Mouse (Mus musculus) hindbrain, embryonic 14.5 days (tissue): Measurements from ENCODE around the gene Slc22a13. TPM values are rescaled to one million over a fixed set of nuclear protein-coding genes. Genes with fewer than 3 reads are reported as not detected.

ENCODE experiments used
- ATAC-seq: fragments of 200-750 bp; cut with Nextera tagmentation; 2 replicates; pipeline ENCODE4 v1.8.0; 2017; ENCODE audit warnings: moderate number of reproducible peaks, mild to moderate bottlenecking, moderate TSS enrichment, moderate library complexity; ENCODE audit not compliant: low FRiP score
- DNase-seq: peaks from one replicate; pipeline ENCODE4 v3.0.0-alpha.2; 2015; ENCODE audit warnings: low spot score
- H3K27ac ChIP-seq: fragments of 300-500 bp; sonication (generic); 2 replicates; pipeline ENCODE4 v1.5.1; 2014; ENCODE audit warnings: mild to moderate bottlenecking, moderate library complexity
- H3K27me3 ChIP-seq: fragments of 300-500 bp; sonication (generic); 2 replicates; pipeline ENCODE4 v1.6.1; 2014; ENCODE audit warnings: mild to moderate bottlenecking, low read length, mixed read lengths; ENCODE audit not compliant: control insufficient read depth, insufficient read depth
- H3K36me3 ChIP-seq: fragments of 300-500 bp; sonication (generic); replicated peaks from 2 replicates; pipeline ENCODE4 v1.6.1; 2014; ENCODE audit not compliant: control insufficient read depth, insufficient read depth
- H3K4me1 ChIP-seq: fragments of 300-500 bp; sonication (generic); replicated peaks from 2 replicates; pipeline ENCODE4 v1.6.1; 2014; ENCODE audit warnings: antibody characterized with exemption, low read length, mixed read lengths; ENCODE audit not compliant: control insufficient read depth, insufficient read depth
- H3K4me2 ChIP-seq: fragments of 300-500 bp; sonication (generic); replicated peaks from 2 replicates; pipeline ENCODE4 v1.6.1; 2014; ENCODE audit warnings: mild to moderate bottlenecking, moderate library complexity
- H3K4me3 ChIP-seq: fragments of 300-500 bp; sonication (generic); replicated peaks from 2 replicates; pipeline ENCODE4 v1.5.1; 2014; ENCODE audit warnings: mild to moderate bottlenecking, low read length
- H3K9ac ChIP-seq: fragments of 300-500 bp; sonication (generic); 2 replicates; pipeline ENCODE4 v1.6.1; 2014
- H3K9me3 ChIP-seq: fragments of 300-500 bp; sonication (generic); 2 replicates; pipeline ENCODE4 v1.6.1; 2016; ENCODE audit warnings: low read length; ENCODE audit not compliant: control insufficient read depth
- WGBS: fragments of 180-500 bp; shearing (Covaris S2); extraction: QIAGEN DNeasy Blood & Tissue Kit; methylation state at CpG from one replicate; pipeline ENCODE4 v1.1.7; 2014; 5-methylcytosine and 5-hydroxymethylcytosine counted together
- polyA plus RNA-seq: library from polyadenylated mRNA; unstranded; fragments of >200 nt; fragmentation: Nextera tagmentation; extraction: Ambion mirVana; gene quantifications from 2 replicates; pipeline ENCODE4 v1.2.1, GENCODE M21; 2014

Gene Slc22a13
- polyA plus RNA-seq, 1 experiment from 2014 or later: not detected

DNA sequence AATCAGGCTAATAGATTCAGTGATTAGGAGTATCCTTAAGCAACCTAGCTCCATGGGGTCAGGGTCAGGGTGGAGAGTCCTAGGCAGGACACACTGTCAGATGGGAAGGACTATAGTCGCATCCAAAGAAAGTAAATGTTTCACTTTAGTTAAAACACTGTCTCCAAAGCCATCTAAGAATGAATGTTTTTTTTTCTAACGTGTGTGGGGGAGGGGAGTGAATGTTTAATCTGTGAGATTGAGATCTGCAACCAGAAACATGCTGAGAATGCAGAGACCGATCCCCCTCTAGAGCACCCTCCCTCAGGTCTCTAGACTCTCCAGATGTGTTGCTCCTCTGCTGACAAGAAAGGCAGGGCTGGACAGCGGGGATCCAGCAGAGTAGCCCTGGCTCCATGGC, 1.8 kb downstream of the Slc22a13 start:
- Histone ChIP-seq H3K9ac (no peak overlapping the region), H3K36me3 (no peaks in the 10 kb centered on the region), H3K27me3 (no peaks in the 10 kb centered on the region), H3K4me2 (no peak overlapping the region), H3K4me3 (no peak overlapping the region), H3K4me1 (no peaks in the 10 kb centered on the region), H3K9me3 (peaks cover 14% of the 10 kb centered on the region; the same call in 1 of the 2 replicates), H3K27ac (no peak overlapping the region)
- DNase-seq (no peak), ATAC-seq (no peak)
- 80% methylated on average over 4 of the region's 4 CpGs for WGBS

DNA sequence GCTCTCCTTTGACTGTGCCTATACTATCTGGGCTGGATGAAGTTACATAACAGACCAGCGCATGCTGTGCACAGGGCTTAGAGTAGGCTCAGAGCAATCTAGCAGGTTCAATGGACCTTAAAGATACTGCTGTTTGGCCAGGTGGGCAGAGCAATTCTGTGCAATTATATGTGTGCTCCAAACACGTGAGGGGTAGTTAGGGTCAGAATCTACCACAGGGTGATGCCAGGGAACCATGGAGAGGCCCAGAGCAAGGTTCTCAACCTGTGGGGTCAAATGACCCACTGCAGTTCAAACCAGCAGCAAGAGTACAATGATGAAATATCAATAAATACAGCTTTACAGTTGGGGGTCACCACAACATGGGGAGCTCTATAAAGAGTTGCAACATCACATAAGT, 2.2 kb downstream of the Slc22a13 start:
- H3K4me2 ChIP-seq: no peak overlapping the region
- H3K27me3 ChIP-seq: no peaks in the 10 kb centered on the region
- H3K9ac ChIP-seq: no peak overlapping the region
- H3K27ac ChIP-seq: no peak overlapping the region
- no peak for ATAC-seq
- no peak for DNase-seq
- no peaks in the 10 kb centered on the region for H3K4me1 ChIP-seq
- no peak overlapping the region for H3K4me3 ChIP-seq
- no peaks in the 10 kb centered on the region for H3K36me3 ChIP-seq
- peaks cover 14% of the 10 kb centered on the region; the same call in 1 of the 2 replicates for H3K9me3 ChIP-seq
- 91% methylated on average over 2 of the region's 2 CpGs for WGBS

- ATAC-seq (no peak), DNase-seq (no peak)
- peaks cover 14% of the 10 kb centered on the region; the same call in 1 of the 2 replicates for H3K9me3 ChIP-seq
- H3K4me2 ChIP-seq: no peak overlapping the region
- H3K36me3 ChIP-seq: no peaks in the 10 kb centered on the region
- WGBS: 96% methylated on average over 5 of the region's 5 CpGs
- no peak overlapping the region for H3K9ac ChIP-seq
- H3K27ac ChIP-seq: no peak overlapping the region
- no peaks in the 10 kb centered on the region for H3K4me1 ChIP-seq
- no peak overlapping the region for H3K4me3 ChIP-seq
- H3K27me3 ChIP-seq: no peaks in the 10 kb centered on the region
Measured at GRCm38 (mm10) chr9:119205756-119206155, 3.1 kb downstream of the Slc22a13 start.

DNA sequence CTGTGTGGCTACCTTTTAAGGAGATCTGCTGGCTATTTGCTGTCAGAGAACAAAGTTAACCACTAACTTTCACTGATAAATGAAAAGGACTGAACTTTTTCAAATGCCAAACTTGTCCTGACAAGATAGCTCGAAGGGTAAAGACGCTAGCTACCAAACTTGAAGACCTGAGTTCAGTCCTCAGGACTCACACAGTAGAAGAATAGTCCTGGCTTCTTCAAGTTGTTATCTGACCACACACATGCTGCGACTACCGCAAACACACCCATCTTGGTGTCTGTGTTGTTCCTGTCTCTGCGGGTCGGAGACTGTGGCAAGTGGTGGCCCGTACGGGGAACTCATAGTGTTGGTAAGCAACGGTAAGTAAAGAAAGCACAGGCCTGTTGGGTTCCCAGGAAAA, 5.3 kb downstream of the Slc22a13 start:
- no peaks in the 10 kb centered on the region for H3K4me1 ChIP-seq
- DNase-seq (no peak), ATAC-seq (no peak)
- peaks cover 14% of the 10 kb centered on the region; the same call in 1 of the 2 replicates for H3K9me3 ChIP-seq
- H3K9ac ChIP-seq: no peak overlapping the region
- H3K4me3 ChIP-seq: no peak overlapping the region
- H3K4me2 ChIP-seq: no peak overlapping the region
- WGBS: 94% methylated on average over 9 of the region's 9 CpGs
- no peaks in the 10 kb centered on the region for H3K27me3 ChIP-seq
- H3K36me3 ChIP-seq: no peaks in the 10 kb centered on the region
- no peak overlapping the region for H3K27ac ChIP-seq

GRCm38 (mm10) chr9:119201653-119202052, 7.2 kb downstream of the Slc22a13 start:
- H3K4me1 ChIP-seq: no peaks in the 10 kb centered on the region
- no peaks in the 10 kb centered on the region for H3K36me3 ChIP-seq
- no peaks in the 10 kb centered on the region for H3K27me3 ChIP-seq
- H3K9me3 ChIP-seq: peaks cover 14% of the 10 kb centered on the region; the same call in 1 of the 2 replicates
- ATAC-seq (no peak), DNase-seq (no peak)
- H3K4me3 ChIP-seq: no peak overlapping the region
- H3K27ac ChIP-seq: no peak overlapping the region
- H3K9ac ChIP-seq: no peak overlapping the region
- H3K4me2 ChIP-seq: no peak overlapping the region
- WGBS: 91% methylated on average over 5 of the region's 5 CpGs

GRCm38 (mm10) chr9:119199151-119199861, 9.6 kb downstream of the Slc22a13 start:
- WGBS: 86% methylated on average over 10 of the region's 10 CpGs
- no peak for DNase-seq
- H3K4me3 ChIP-seq: no peak overlapping the region

DNA sequence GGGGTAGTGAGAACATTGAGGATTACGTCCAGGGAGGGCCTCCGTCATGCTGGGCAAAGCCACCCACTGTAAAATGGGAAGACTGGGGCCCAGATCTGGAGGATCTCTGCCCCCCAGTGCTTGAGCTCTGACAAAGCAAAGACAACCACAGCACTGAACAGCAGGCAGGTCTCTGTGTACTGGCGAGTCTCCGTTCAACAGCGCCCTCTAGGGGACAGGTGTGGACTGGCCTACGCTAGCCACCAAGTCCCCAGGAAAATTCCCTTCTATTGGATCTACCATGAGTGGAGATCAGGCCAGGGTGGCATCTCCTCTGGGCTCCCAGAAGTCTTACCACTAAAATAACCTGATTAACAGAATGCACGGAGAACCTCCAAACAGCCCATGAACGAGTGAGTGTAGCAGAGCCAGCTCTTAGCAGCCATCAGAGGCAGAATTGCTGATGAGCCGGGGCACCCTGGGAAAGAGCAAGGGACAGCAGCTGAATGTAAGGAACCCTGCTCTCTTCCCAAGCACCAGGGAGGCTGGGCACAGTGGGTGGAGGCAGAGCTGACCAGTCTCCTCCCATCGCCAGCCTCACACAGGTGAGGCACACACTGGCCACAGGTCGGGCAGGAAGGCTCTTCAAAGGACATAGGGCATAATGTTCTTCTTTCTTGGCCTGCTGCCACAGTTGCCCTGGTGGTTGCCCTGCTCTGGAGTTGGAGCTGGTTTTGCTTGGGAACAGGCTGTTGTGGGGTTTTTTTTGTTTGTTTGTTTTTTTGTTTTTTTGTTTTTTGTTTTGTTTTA, 16.5 kb downstream of the Slc22a13 start:
- no peaks in the 10 kb centered on the region for H3K9me3 ChIP-seq
- no peak overlapping the region for H3K4me3 ChIP-seq
- no peaks in the 10 kb centered on the region for H3K27me3 ChIP-seq
- ATAC-seq (no peak), DNase-seq (peak; percentile 40)
- H3K36me3 ChIP-seq: no peaks in the 10 kb centered on the region
- 38% methylated on average over 11 of the region's 11 CpGs for WGBS
- no peaks in the 10 kb centered on the region for H3K4me1 ChIP-seq
- no peak overlapping the region for H3K9ac ChIP-seq
- H3K4me2 ChIP-seq: no peak overlapping the region
- H3K27ac ChIP-seq: no peak overlapping the region

More at GRCm38 (mm10) chr9:119199151-119199861, 9.6 kb downstream of the Slc22a13 start:
- Histone ChIP-seq H3K36me3 (no peaks in the 10 kb centered on the region), H3K4me2 (no peak overlapping the region), H3K9me3 (0 out of 2 replicates have a peak, but pooled peaks cover 9% of the 10 kb centered on the region), H3K27me3 (no peaks in the 10 kb centered on the region), H3K27ac (no peak overlapping the region), H3K9ac (no peak overlapping the region), H3K4me1 (no peaks in the 10 kb centered on the region)
- no peak for ATAC-seq

DNA sequence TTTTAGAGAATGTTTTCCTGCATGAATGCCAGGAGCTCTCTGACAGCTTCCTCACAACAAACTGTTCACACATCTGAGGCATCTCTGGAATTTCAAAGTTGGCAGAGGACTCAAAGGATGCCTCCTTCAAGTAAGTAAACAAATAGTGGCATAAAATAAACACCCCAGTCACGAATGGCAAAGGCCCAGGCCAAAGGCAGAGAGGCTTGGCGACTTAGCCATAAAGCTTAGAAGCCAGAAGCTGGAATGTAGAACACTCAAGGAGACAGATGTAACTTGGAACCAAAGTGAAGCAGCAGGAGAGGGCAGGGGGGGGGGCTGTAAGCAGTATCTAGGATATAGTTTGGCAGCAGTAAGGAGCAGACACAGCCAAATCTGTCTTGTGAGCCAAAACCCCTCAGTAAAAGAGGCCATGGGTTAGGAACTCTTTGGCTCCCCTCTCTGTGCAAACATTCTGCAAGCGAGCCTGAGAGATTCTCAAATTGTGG, 27.6 kb downstream of the Slc22a13 start:
- Histone ChIP-seq H3K4me1 (no peaks in the 10 kb centered on the region), H3K9ac (no peak overlapping the region), H3K36me3 (no peaks in the 10 kb centered on the region), H3K4me2 (no peak overlapping the region), H3K9me3 (no peaks in the 10 kb centered on the region), H3K4me3 (no peak overlapping the region), H3K27me3 (no peaks in the 10 kb centered on the region), H3K27ac (no peak overlapping the region)
- peak; percentile 65; the same call in 1 of the 2 replicates for ATAC-seq
- peak; percentile 25 for DNase-seq
- 45% methylated on average over 3 of the region's 3 CpGs for WGBS

DNA sequence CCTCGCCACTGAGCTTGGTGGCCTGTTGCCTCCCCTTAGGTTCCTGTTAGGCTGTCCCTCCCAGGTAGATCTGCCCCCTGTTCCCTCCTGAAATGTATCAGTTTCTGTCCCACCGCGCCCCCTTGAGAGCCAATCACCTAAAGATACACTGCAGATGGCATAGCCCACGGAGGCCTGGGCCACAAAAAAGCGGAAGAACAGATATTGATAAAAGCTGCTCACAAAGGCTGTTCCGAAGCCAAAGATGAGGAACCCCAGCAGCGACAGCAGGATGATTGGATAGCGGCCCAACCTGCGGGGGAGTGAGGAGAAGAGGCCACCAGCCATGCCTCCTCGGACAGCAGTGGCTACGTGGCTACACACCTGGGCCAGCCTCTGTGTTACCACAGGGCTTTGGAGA, 29.6 kb downstream of the Slc22a13 start:
- no peaks in the 10 kb centered on the region for H3K36me3 ChIP-seq
- ATAC-seq: no peak
- 93% methylated on average over 11 of the region's 11 CpGs for WGBS
- H3K9me3 ChIP-seq: no peaks in the 10 kb centered on the region
- no peak overlapping the region for H3K4me3 ChIP-seq
- H3K9ac ChIP-seq: no peak overlapping the region
- H3K27ac ChIP-seq: no peak overlapping the region
- H3K27me3 ChIP-seq: no peaks in the 10 kb centered on the region
- H3K4me1 ChIP-seq: no peaks in the 10 kb centered on the region
- H3K4me2 ChIP-seq: no peak overlapping the region
- DNase-seq: no peak
